Mouse (Mus musculus) frontal cortex, postnatal 36 days (tissue): Measurements from ENCODE around the gene 1700009N14Rik.

Experiments used
- DNase-seq, 2 experiments: peaks; one replicate each; pipeline ENCODE4 v3.0.0; 2022; ENCODE audit warnings: low spot score in 2 of 2

The 1700009N14Rik gene

GRCm38 (mm10) chr4:39450069-39450468 is at the start of gene 1700009N14Rik:
Gene 1700009N14Rik, plus strand, starts transcription at chr4:39450295.
- no peak for DNase-seq

- DNase-seq, result no peak
Measured at GRCm38 (mm10) chr4:39437870-39438367, 12.2 kb upstream of the 1700009N14Rik start.

- DNase-seq, result no peak
Measured at GRCm38 (mm10) chr4:39474291-39474690, 24.2 kb downstream of the 1700009N14Rik start.

GRCm38 (mm10) chr4:39486393-39486792 is 36.3 kb downstream of the 1700009N14Rik start:
- no peak for DNase-seq

GRCm38 (mm10) chr4:39493596-39493995 is 43.5 kb downstream of the 1700009N14Rik start:
- peak in 1 of 2 experiments; percentile 3 for DNase-seq

- DNase-seq, result no peak
Measured at GRCm38 (mm10) chr4:39495875-39496274, 45.8 kb downstream of the 1700009N14Rik start.
